ENCODE assay signal across 7 mouse cellular contexts in genomic region chr17:81246156-81246555, GRCm38 (mm10).
"Had no signal": no experiment of that assay in that cellular context is flagged by ENCODE, and none has a peak within 500 bp of the region (broad histone marks: within the 10 kb centered on the region; RNA-seq: fewer than 3 reads in every experiment).

No protein-coding gene starts in this region.

- DNase-seq: kidney, adult 18-20 months; kidney, postnatal 25 days; liver; midbrain, embryonic 14.5 days; thymus, adult 2 months; thymus, postnatal 14 days; thymus, postnatal 4 days had no signal
